Mouse (Mus musculus) brain, embryonic 14.5 days (tissue): ENCODE results near the gene Chmp2a. TPM values are rescaled to one million over a fixed set of nuclear protein-coding genes. Genes with fewer than 3 reads are reported as not detected.
A peak's percentile ranks its signal among the peaks of the same experiment; 100 is the strongest.

Experiments
- DNase-seq: peaks from one replicate; pipeline ENCODE4 v3.0.0-alpha.2; 2011; ENCODE audit warnings: low read depth
- CTCF ChIP-seq: fragments of 200-500 bp; IDR thresholded peaks from 2 replicates; pipeline ENCODE4 v1.5.1; 2012; ENCODE audit warnings: inconsistent platforms, mild to moderate bottlenecking, moderate library complexity, borderline replicate concordance; ENCODE audit not compliant: insufficient read depth, insufficient read length; ENCODE audit errors: extremely low read depth
- POLR2A ChIP-seq: fragments of 200-500 bp; IDR thresholded peaks from 2 replicates; pipeline ENCODE4 v1.6.1; 2012; ENCODE audit warnings: mild to moderate bottlenecking, inconsistent platforms, borderline replicate concordance; ENCODE audit not compliant: poor library complexity, insufficient read depth, insufficient read length, severe bottlenecking; ENCODE audit errors: extremely low read depth
- polyA plus RNA-seq: library from polyadenylated mRNA; depleted of rRNA; stranded (reverse); fragments of >200 nt; gene quantifications from 2 replicates; pipeline ENCODE4 v1.2.3, GENCODE M21; 2012

Chmp2a gene
- polyA plus RNA-seq, 1 experiment: 170 TPM

DNA sequence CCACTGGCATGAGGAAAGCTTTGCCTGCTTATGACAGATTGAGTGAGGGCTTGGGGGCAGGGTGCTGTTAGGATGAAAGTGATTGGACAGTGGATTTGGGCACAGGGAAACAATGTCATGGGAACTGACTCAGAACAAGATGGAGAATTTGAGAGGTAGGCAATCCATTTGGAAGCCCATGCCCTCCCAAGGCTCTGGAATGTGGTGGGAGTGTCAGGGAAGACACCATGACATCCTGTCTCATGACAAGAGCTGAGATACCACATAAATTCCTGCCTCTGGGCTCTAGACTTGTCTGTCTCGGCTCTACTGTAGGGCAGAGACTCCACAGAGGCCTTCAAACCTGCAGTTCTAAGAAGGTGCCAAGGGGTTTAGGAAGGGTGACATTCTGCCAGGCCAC lies 6.6 kb upstream of the Chmp2a start:
- no peak for DNase-seq
- TF ChIP-seq CTCF (no peak), POLR2A (no peak)

GRCm38 (mm10) chr7:13039181-13039580 lies 4.6 kb upstream of the Chmp2a start:
- TF ChIP-seq CTCF (no peak), POLR2A (no peak)
- DNase-seq: no peak

DNA sequence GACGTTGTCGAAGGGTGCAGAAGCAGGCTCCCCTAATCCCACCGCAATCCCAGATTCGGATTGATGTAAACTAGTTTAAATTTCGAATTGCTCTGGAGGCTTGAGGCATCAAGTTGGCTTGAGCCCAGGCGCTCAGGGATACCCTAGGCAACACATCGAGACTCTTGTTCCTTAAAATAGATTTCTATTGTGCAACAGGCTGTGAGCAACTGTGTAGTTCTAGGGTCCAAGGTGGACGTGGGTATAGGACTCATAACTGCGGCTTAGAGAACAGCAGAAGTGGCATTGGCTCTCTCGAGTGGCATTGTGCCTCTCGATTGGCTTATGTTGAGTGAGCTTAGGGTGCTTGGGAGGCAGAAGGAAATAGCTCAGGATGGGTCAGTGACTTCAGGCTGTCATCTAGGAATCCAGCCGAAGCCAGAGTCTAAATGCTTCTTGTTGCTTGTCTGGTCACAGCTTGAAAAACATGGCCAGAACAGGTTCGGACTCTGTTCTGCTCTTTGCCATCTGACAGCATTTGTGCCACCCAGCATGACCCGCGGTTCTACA lies 4.1 kb upstream of the Chmp2a start:
- no peak for TF ChIP-seq POLR2A
- no peak for TF ChIP-seq CTCF
- no peak for DNase-seq

DNA sequence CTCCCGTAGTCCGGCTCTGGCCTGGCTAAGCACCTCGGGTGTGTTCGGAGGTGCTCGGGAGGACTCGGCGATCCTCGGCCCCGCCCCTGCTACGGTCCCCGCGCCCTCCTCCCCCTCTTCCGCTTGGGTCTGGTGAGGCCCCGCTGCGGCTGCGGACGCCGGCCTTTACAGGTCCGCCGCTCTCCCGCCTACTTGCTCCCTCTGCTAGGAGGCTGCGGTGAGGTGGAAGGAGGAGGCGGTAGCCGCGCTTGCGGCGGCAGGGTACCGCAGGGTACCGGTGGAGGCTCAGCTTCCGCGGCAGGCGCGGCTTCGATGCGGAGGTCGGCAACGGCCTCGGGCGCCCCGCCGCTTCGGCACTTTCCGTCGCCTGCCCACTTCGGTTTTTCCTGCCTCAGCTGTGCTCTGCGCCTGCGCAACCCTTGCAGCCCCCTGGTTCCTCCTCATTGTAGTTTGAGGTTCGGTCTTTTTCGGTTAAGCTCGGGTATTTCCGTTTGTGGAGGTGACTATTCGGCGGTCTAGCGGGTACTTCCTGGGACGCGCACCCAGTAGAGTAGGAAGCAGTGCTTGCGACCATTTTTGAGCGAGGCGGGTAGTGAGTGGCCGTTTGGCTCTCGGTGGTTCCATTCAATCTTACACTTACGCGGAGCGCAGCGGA lies 3.4 kb upstream of the Chmp2a start, which contains the start of gene Ube2m:
Ube2m (minus strand) TSS at position 375 of the 655 bp plus-strand sequence.
- no peak for TF ChIP-seq CTCF
- TF ChIP-seq POLR2A: peak; percentile 83
- DNase-seq: peak; percentile 99

DNA sequence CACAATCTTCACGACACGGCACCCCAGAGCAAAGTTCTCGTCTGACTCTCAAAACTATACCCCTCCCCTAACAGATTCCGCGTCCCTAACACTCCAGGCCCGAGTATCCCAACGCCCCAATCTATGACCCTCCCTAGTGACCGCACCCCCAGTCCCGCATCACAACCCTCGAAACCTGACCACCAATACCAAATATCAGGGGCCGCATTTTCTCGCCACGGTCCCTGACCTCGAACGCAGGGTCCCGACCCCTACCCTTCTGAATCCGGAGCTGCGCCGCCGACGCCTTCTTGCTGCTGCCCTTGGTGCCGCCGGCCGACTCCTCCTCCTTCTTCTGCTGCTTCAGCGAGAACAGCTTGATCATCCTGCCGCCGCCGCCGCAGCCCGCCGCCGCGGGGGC lies 2.8 kb upstream of the Chmp2a start:
- no peak for TF ChIP-seq POLR2A
- TF ChIP-seq CTCF: no peak
- DNase-seq: no peak

DNA sequence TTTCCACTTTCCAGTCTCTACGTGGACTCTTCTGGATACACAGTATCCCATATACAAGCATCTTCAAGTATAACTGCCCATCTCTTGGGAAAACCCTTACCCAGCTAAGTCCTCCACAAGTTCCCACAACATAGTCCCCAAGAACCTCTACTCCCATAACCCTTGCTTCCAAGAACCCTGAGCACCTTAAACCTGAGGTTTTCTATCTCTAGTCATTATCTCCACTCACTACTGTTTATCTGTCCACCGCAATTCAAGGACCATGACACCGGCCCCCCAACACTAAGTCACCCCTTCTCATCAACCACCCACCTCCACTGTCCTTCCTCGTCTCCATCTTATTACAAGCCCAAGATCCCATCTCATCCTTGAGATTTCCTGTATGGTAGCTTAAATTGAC lies 2.2 kb upstream of the Chmp2a start:
- no peak for DNase-seq
- no peak for TF ChIP-seq POLR2A
- TF ChIP-seq CTCF: no peak

GRCm38 (mm10) chr7:13035211-13035855 lies 726 bp upstream of the Chmp2a start:
- DNase-seq: no peak

DNA sequence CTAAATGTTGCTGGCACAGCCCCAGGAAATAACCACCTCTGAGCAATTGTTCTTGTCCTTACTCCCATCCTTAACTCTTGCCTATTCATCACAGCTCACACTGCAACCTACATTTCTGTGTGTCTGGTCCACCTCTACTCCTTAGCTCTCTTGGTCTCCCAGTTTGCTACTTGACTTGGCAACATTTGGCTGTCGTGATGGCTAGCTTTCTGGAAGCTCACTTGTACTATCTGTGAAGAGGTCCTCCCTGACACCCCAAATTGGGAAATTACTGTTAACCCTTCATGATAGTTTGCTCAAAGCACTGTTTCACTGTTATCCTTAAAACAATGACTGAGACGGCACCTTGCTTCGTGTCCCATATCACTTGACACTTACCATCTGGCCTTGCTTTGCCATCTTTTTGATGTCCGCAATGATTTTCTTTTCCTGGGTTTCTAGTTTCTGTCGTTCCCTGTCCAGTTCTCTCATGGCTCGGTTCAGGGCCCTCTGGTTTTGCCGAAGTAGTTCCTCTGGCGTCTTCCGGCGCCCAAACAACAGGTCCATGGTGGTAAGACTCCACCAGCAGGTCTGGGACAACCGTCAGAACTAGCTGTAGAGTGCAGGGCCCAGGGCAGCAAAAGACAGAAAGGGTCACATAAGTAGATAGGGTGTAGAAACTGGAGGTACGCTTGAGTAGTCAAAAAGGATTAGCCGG lies 1.0 kb downstream of the Chmp2a start:
- no peak for DNase-seq
- TF ChIP-seq POLR2A (no peak), CTCF (no peak)

More at GRCm38 (mm10) chr7:13035211-13035855, 726 bp upstream of the Chmp2a start:
- TF ChIP-seq CTCF (no peak), POLR2A (no peak)

DNA sequence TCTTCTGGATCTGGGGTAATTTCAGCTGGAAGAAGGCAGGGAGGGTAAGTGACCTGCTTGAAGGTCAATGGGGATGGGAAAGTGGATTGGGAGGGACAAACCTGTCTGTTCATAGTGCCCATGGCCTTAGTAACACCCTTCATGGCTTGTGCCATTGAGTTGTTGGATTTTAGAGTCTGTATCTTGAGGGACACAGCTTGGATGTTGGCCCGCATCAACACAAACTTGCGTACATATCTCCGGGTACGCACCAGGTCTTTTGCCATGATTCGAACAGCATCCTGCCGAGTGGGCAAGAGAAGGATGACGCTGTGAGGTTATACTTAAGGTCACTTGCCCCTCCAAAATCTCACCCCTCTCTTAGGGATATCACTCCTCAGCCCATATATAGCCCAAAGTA lies 2.1 kb downstream of the Chmp2a start:
- no peak for TF ChIP-seq POLR2A
- no peak for TF ChIP-seq CTCF
- DNase-seq: no peak

DNA sequence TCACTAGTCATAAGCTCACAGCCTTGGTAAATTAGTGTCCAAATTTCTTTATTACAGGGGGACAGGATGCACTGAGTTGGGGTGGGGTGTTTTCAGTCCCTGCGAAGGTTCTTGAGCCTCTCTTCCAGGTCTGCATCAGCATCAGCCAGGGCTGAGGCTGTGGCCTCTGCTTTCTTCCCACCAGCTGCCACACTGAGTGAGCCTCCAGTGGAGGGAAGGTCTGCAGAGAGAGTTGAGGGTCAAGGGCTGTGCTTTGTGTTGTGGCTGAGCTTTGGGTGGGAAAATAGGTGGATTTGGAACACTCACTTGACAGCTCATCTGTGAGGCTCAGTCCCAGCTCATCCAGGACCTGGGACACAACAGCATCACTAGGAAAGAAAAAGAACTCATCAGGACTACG lies 2.6 kb downstream of the Chmp2a start:
- no peak for DNase-seq
- TF ChIP-seq CTCF (no peak), POLR2A (no peak)

GRCm38 (mm10) chr7:13031069-13031468 lies 3.5 kb downstream of the Chmp2a start:
- DNase-seq: peak; percentile 43
- TF ChIP-seq POLR2A: no peak
- peak; percentile 33; the same call in 1 of the 2 replicates for TF ChIP-seq CTCF

DNA sequence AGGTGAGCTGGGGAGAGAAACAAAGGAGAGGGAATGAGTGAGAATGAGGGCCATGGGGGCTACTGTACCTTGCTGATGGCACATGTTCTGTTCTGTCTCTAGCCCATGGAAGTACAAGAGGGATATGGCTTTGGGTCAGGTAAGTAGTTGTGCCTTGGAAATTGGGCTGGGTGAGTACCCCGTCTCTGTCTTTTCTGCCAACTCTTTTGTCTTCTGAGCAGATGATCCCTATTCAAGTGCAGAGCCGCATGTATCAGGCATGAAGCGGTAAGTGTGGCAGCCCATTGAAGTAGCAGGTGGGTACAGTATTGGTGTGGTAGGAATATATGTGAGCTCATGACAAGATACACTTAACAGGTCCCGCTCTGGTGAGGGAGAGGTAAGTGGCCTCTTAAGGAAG lies 5.6 kb downstream of the Chmp2a start:
- DNase-seq: no peak
- TF ChIP-seq POLR2A (no peak), CTCF (no peak)

GRCm38 (mm10) chr7:13025511-13026112 lies 9.0 kb downstream of the Chmp2a start:
- no peak for TF ChIP-seq CTCF
- no peak for TF ChIP-seq POLR2A
- no peak for DNase-seq

- peak; percentile 87 for DNase-seq
- TF ChIP-seq CTCF: no peak
- no peak for TF ChIP-seq POLR2A
Measured at GRCm38 (mm10) chr7:13024805-13025204, 9.8 kb downstream of the Chmp2a start.
